Mouse (Mus musculus) megakaryocyte, adult 5-6 weeks (primary cell): ENCODE results near the gene Kcnc1. TPM values are rescaled to one million over a fixed set of nuclear protein-coding genes. Genes with fewer than 3 reads are reported as not detected.

Experiments used
- ATAC-seq: 2 replicates; pipeline ENCODE4 v1.8.0; 2016; ENCODE audit warnings: mild to moderate bottlenecking, inconsistent platforms; ENCODE audit not compliant: poor library complexity, severe bottlenecking
- total RNA-seq, 2 experiments: library from RNA; stranded (forward) in 1 of 2; stranded (reverse) in 1 of 2; fragments of 153-499, 151-499 nt in 1 of 2; fragments of 221-1000, 200-1000 nt in 1 of 2; gene quantifications; 2 replicates each; pipeline versions ENCODE4 v1.2.3 to v1.2.4; 2015 to 2017

The Kcnc1 gene
- total RNA-seq, 2 experiments from 2014 or later, result 0.04 TPM

GRCm38 (mm10) chr7:46418102-46418622 is 21.9 kb downstream of the Kcnc1 start:
- ATAC-seq, result no peak

DNA sequence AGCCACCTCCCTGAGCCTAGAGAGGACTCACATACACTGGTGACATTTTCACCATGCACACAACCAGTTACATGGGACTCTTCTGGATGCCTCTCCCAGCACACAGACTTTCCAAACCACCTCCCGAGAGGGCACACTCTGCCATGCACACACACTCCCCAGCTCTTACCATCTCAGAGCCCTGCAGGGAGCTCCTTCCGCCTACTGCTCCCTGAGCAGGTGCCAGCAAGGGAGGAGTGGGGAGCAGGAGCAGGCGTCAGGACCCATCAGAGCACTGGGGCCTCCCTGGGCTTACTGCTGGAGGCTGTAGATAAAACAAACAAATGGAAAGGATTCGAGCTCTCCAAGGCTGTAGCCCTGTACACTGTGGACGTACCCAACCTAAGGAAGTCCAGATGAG is 25.2 kb downstream of the Kcnc1 start:
- ATAC-seq, result no peak

DNA sequence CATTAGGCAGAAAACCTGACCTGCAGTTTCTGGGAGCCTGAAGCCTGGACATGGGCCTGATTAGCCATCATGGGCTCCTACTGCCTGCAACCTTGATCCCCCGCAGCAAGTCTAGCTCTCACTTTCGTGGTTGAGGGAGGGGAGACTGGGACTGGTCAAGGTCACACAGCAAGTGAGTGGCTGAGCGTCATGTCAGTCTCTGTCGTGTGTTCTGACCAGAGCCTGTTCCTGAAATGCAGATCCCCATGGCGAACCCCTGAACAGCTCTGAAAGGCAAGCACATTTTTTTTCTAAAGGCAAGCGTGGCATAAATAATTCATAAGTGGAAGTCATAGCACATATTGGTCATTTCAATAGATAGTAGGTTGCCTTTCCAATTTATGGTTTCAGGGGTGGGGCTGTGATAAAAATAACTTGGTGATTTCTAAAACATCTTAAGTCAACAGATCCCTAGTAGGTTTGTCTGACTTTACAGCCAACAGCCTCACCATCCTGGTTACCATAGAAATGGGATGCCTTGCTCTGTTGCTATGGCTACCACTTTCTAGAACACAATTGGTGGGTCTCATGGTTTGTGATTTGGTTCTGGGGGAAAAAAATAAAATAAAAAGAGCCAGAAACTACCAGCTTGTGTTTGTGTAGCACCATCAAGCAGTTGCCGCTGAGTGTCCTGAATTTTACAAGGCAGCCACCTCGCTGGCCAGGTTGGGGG is 25.9 kb downstream of the Kcnc1 start:
- ATAC-seq, result no peak

GRCm38 (mm10) chr7:46422764-46423412 is 26.6 kb downstream of the Kcnc1 start:
- ATAC-seq, result peak; percentile 62; the same call in 1 of the 2 replicates

DNA sequence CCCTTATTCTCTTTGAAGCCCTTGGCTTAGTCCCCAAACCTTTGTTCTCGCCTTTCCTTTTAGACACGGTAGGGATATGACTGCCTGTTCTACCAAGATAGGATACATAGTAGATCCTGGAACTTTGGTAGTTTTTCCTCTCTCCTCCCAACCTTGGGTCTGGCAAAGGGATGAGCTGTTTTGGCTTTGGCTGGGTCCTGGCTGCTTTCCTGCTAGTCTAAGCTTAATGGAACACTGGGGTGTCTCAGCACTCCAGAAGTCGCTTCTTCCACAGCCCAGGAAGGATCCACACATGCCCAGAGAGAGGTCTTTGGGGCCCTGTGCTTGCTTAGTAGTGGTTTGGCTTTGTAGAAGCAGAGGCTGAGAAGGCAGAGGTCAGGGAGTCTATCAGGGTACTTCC is 27.7 kb downstream of the Kcnc1 start:
- ATAC-seq, result no peak

GRCm38 (mm10) chr7:46425012-46425411 is 28.7 kb downstream of the Kcnc1 start:
- ATAC-seq, result no peak

DNA sequence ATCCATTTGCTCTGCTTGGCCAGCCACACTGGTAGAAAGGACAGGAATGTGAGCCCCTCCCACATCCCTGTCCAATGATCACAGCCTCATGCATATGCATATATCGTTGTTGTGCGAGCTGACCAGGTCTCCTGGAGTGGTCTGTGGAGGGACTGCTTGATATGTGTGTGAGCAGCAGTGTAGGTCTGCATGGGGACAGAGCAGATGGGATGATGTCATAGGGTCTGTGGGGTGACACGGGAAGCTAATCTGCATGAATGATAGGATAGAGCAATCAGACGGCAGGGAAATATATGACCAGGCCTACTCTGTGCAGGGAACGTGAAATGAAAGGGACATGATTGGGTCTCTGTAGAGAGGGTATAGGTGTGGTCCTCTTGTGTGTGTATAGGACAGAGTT is 37.6 kb downstream of the Kcnc1 start:
- ATAC-seq, result no peak

DNA sequence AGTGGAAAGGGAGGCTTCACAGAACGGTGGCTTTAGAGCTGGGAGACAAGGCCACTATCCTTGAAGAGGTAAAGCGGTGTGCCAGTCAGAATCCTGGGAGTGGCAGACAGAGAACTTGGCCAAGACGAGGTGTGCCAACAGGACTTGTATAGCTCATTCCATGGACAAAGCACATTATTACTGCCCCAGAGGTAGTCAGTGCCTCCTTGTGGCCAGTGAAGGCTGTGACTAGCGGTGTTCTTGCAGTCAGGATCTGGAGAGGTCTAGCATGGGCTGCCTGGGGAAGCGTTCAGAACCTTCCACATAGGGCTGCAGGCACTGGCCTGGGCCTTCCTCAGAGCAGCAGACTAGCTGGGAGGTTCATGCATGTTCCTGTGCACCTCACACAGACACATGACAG is 39.5 kb downstream of the Kcnc1 start:
- ATAC-seq, result no peak

GRCm38 (mm10) chr7:46438537-46439141 is 42.3 kb downstream of the Kcnc1 start:
- ATAC-seq, result no peak

GRCm38 (mm10) chr7:46443163-46443562 is 46.9 kb downstream of the Kcnc1 start:
- no peak for ATAC-seq

DNA sequence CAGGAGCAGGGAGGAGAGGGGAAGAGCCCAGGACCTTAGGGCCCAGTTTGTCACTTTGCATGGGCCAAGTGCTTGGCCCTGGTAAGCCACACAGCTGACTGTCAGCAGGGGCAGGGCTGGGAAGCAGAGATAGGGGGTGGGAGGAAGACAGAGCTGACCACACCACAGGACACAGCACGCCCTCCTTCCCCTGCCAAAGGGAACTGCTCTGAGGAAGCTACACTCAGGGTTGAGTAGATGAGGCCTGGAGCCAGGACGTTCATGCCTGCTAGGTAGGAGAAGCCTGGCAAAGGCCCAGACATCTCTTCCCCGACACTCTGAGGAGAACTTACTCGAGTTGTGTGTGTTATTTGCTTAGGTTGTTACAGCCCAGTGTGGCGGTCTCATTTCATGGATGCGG is 49.6 kb downstream of the Kcnc1 start:
- ATAC-seq, result no peak

- ATAC-seq, result no peak
These were observed 51.3 kb downstream of the Kcnc1 start for GRCm38 (mm10) chr7:46447473-46448165.

DNA sequence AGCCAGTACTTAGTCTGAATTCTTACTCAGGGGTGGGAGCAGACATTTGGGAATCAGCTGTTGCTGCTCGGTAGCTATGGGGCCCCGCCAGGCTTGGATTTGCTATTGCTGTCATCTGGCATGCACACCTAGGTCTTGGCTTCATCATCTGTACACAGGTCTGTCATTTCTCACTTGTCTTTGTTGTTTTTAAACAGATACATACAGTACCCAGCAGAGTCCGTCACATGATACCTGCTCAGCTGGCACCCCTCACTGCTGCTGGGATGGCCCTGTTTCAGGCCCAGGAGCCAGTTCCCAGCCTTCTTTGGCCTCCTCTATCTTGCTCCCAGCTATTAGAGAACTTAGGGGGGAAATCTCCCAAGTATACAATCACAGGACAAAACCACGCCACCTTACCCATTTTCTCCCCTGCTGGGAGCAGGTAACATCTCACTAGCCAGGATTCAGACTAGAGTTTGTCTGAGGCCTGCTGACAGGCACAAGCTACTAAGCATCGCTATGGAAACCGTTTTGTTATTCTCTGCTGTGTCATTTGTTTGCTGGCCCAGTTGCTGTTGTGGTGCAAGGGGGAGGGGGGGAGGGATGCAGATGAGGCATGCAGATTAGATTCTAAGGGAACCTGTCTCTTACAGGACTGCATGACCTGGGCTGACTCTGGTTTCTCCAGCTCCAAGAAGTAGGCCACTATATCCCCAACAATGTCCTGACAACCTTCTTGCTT is 52.8 kb downstream of the Kcnc1 start:
- no peak for ATAC-seq

DNA sequence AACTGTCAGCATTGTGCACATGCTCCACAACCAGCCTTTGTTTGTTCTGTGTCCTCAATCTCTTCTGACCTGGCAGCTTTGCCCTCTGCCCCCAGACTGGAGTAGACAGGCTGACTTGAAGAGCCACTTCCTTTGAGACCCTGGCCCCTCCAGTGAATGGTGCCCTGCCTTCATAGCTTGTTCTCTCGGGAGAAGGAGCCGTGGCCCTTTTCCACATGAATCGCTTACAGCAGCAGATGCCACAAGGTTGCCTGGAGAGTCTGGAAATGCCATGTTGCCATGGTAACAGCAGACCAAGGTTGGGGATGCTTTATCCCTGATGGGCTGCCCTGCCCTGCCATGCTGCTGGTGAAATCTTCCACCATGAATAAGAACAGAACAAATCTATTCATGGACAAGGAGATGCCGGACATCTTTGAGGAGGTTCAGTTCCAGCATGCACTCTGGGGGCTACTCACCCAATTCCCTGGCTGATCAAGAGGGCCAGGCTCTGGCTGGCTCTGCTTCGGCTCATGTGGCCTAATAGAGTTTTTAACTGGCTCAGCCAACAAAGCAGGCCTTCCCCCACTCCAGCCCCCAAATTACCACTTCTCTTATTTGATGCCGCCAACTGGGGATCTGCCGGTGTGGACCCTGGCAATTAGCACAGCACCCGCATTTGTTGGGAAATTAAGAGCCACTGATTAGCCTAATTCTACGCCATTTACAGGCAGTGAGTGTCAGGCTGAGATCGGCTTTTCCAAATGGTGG is 57.8 kb downstream of the Kcnc1 start:
- ATAC-seq, result no peak

- no peak for ATAC-seq
These were observed 61.6 kb downstream of the Kcnc1 start for GRCm38 (mm10) chr7:46457889-46458288.

GRCm38 (mm10) chr7:46459200-46459599 is 62.9 kb downstream of the Kcnc1 start:
- no peak for ATAC-seq

- no peak for ATAC-seq
These were observed 63.4 kb downstream of the Kcnc1 start for GRCm38 (mm10) chr7:46459605-46460245.

DNA sequence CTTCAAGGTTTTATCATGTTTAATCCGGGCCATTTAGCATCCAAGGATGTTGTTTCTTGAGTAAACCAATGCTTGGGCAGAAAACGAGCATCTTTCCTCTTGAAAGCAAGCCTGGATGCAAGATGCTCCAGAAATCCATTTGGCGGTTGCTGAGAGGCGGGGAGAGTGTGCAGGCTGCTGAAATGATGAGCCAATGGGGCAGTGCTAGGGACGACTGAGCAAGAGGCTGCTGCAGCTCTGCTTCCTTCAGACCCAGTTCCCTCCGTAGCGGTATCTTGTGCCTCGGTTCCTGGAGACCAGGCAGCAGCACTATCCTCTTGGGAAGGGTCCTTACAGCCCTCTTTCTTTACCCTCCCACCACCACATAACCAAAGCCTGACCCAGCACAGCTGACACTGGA is 66.0 kb downstream of the Kcnc1 start:
- no peak for ATAC-seq

DNA sequence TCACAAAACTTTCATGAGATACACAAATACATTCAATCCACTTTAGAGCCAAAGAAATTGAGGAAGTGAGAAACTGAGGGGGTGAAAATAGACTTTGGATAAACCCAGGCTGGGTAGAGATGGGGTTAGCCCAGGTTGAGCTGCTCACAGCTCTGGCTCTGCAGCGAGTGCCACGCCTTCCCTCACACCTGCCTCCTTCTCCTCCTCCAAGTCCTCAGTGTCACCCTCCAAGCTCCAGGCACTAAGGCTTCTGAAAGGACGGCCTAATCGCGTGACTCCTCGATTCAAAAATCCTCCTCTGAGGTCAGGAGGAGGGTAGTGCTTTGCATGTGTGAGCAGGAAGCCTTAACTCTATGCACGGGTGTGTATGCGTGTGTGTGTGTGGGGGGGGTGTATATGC is 66.8 kb downstream of the Kcnc1 start:
- ATAC-seq, result no peak
